Mouse (Mus musculus): Measurements from ENCODE around the gene Rbfox2.

The Rbfox2 gene

DNA sequence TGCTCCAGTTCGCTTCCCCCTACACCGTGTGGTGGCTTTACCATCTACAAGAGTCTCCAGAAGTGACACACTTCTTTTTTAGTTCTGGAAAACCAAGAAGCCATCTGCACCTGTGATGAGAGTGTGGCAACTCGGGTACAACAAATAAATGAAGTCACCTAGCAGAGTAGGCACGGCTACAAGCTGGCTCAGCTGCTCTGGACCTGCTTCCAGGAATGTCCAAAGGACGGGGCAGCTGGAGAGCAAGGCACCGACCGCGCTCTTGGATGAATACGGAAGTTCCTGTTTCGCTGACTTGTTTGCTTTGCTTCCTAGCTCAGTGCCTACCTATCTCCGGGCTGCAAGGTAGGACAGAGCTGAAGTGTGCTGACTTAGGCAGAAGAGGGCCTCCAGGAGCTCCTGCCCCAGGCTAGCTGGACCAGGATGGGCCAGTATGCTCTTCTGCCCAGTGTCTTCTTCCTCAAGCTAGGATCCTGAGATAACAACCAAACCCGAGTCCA is 22.9 kb upstream of the Rbfox2 start:
- no peak for DNase-seq

GRCm38 (mm10) chr15:77326361-77326760 is 19.6 kb upstream of the Rbfox2 start:
- DNase-seq: no peak

GRCm38 (mm10) chr15:77324426-77324825 is 17.6 kb upstream of the Rbfox2 start:
- DNase-seq: no peak

GRCm38 (mm10) chr15:77323226-77323625 is 16.4 kb upstream of the Rbfox2 start:
- DNase-seq: no peak

DNA sequence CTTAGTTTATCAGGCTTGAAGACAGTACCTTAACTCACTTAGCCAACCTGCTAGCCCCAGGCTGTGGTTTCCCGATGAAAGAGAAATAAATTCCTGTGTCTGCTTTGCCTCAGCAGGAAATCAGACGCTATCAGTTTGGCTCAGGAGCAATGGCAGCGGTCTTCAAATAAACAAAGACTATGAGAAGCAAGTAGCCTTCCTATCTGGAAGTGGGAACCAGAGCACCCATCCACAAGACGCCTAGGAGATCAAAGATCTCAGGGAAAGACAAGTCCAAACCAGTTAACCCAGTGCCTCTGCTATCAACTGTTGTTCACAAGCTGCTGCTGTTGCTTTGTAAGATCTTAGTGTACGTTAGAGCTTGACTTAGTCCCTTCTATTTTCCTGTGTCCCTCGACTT is 6.9 kb upstream of the Rbfox2 start:
- DNase-seq: peak; percentile 24

DNA sequence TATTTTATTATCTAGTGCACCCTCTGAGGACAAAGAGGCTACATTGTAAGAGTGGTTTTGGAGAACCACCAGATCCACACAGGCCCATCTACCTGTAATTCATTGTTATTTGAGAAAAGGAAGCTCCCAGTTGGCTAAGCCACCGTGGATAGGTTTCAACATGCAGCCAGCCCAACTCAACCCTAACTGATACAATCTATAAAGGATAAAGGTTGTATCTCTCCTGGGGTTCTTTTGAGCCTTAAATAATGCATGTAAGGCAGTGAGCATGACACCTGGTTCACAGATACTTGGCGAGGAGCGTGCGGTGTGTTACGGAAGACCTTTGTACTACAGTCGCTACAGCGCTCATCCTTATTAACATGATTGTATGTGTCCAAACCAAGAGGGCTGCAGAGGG is 6.0 kb upstream of the Rbfox2 start:
- DNase-seq: no peak

- DNase-seq: no peak
Measured at GRCm38 (mm10) chr15:77307767-77308495, 1.1 kb upstream of the Rbfox2 start.

DNA sequence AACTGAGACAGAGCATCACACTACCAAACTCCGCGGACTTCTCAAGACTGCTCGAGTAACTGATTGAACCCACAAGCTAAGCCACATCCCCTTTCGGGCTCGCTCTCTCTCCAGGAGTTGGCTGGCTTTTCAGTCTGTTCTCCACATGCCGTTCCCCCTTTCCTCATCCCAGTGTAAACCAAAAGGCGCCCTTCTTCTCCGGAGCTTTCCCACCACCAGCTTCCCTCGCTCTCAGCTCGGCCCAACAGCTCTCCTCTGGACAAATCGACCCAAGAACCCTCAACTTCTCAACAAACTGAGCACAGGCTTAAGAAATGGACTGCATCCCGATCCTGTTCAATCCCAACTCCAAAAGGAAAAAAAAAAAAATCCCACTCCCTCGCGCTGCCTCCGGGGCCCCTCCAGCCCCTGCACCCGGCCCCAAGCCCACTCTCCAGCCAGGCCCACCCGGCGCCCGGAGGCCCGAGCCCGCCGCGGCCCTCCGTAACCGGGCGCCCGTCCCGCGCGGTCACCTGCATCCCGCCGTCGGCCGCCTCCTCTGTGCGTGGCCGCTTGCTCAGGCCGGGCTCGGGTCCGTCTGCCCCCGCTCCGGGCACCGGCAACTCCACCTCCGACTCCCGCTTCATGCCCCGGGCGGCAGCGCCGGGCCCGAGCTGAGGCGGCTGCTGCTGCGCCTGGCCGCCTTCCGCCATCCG is 805 bp downstream of the Rbfox2 start:
- peak; percentile 72 for DNase-seq

GRCm38 (mm10) chr15:77304960-77305359 is 1.8 kb downstream of the Rbfox2 start:
- no peak for DNase-seq

- no peak for DNase-seq
Measured at GRCm38 (mm10) chr15:77301122-77301521, 5.7 kb downstream of the Rbfox2 start.

DNA sequence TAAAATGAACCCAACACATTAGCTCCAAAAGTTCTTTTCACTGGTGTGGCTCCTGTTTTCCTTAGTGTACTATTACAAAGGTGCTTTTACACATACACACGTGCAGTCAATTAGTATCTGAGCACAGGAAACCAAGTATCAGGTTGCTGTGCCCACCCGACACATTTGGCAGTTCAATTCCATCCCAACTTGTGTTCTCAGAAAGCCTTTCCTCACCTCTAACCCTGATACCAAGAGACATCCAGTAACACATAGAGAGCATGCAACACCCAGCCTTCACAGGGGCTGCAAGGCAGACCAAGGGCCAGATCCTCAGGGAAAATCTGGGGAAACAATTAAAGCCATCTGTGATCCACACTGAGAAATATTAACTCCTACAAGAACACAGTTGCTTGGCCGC is 8.2 kb downstream of the Rbfox2 start:
- DNase-seq: no peak

GRCm38 (mm10) chr15:77296635-77297034 is 10.2 kb downstream of the Rbfox2 start:
- peak; percentile 36 for DNase-seq

GRCm38 (mm10) chr15:77293493-77293892 is 13.3 kb downstream of the Rbfox2 start:
- DNase-seq: peak; percentile 31

DNA sequence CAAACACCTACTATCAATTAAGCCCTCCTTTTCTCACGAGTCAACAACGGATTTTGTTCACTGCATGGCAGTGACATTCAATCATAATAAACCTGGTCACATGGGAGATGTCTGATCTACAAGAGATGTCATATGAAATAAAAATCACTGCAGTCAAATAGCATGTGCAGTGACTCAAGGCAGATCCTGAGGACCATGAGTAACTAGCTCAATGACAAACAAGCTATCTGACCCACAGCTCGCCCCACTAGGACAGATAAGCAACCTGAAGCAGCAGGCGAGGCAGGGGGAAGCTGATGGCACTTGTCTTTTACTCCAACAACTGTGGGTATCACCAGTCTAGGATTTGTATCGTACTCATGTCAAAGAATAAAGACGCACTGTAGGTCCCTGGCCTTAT is 14.4 kb downstream of the Rbfox2 start:
- no peak for DNase-seq

GRCm38 (mm10) chr15:77291471-77291870 is 15.3 kb downstream of the Rbfox2 start:
- DNase-seq: no peak

DNA sequence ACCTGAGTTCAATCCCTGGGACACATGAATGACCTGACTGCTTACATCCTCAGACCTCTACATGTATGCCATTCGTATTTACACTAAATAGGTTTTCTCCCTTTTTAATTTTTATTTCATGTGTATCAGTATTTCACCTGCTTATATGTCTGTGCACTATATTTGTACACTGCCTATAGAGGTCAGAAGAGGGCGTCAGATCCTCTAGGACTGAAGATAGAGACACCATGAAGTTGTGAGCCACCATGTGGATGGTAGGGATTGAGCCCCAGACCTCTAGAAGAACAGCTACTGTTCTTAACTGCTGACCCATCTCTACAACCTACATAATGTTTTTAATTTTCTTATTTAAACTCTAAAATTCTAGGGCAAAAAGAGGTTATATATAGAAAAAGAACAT is 16.5 kb downstream of the Rbfox2 start:
- no peak for DNase-seq

- DNase-seq: no peak
Measured at GRCm38 (mm10) chr15:77280130-77280529, 26.7 kb downstream of the Rbfox2 start.

DNA sequence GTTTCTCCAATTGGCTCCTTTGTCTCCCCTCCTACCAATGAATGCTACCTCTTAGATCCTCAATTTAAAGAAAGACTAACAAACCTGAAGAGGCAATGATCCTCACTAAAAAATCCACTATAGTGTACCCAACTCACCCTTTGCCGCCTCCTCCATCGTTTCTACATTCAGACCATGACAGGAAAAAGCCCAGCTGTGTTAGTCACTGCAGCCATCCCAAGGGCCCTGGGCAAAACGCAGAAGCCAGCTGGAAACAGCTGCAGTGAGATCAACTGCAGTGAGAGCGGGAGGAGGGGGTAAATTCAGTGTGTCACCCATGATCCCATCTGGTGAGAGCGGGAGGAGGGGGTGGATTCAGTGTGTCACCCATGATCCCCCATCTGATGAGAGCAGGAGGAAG is 28.0 kb downstream of the Rbfox2 start:
- peak; percentile 76 for DNase-seq

DNA sequence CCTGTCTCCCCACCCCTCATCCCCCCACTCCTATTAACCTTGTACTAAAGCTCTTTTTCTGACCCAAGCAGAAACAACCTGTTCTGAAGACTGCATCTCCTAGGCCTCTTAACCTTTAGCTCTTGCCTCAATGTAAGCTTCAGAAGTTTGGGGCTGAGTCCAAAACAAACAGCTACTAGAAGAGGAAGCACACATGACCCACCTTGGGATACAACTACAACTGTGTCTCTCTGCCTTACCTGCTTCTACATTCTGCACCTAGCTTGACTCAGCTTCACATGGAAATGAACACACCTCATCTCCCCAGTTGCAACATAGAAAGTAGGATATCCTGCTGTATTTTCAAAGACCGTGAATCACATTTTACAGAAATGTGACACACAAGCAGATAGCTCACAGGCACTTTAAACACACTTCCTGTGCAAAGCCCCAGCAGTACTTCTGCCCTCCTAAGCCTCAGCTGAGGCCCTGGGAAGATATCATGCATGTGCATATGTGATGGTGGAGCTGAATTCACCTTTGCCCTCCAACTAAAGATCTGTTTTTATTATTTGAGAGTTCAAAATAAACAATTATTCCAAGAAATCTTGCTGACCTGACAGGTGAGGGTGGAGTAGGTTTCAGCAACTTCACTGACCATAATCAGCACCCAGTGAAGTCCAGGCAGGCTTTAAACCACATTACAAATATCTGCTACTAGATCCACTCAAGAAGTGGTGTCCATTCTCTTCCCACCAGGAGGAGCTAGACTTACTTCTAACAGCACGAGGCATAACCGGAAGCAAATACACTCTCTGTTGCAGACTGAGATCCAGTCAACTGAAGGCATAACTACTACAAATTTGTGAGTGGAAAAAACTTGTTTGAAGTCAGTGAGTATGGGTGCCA is 29.7 kb downstream of the Rbfox2 start:
- DNase-seq: peak; percentile 55

GRCm38 (mm10) chr15:77276300-77276699 is 30.5 kb downstream of the Rbfox2 start:
- DNase-seq: no peak

DNA sequence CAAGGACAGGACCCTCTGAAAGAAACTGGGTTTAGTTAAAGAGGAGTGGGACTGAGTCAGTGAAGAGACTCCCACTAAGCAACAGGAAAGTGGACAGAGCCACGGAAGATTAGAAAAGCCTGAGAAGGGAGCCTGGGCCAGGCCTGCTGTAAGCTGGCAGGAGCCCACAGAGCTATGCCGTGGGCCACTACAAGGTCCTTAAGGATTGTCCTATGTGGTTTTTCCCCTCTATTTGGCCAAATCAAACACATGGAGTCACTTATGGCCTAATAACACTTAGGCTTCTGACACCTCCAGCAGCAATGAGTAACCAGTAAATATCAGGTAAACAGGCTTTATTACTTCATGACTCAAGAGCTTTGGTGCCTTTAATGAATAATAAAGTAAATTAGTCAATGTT is 31.2 kb downstream of the Rbfox2 start:
- DNase-seq: no peak

DNA sequence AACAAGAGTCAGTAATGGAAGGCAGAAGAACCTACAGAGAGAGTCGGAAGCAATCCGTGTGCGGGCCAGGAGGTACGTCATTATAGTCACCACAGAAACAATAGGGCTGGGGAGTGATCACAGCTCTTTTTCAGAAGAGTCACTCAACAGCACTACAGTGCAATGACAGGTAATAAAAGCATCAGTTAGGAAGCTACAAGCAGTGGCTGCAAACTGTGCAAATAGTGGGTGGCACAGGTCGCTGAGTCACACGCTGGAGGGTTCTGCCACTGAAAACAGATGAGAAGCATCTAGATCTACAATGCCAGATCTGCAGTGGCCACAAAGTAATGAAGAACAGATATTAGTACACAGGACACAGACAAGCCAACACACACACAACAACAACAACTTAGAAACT is 32.9 kb downstream of the Rbfox2 start:
- no peak for DNase-seq

GRCm38 (mm10) chr15:77271285-77271684 is 35.5 kb downstream of the Rbfox2 start:
- no peak for DNase-seq

Data from lung, postnatal 10 days (tissue).